In genomic region chr16:21197542-21197941, GRCm38 (mm10) we compare ENCODE assay signal across 36 mouse cellular contexts. TPM values are rescaled to one million over a fixed set of nuclear protein-coding genes. Genes with fewer than 3 reads are reported as not detected.
"Had no signal": no experiment of that assay in that cellular context is flagged by ENCODE, and none has a peak within 500 bp of the region (broad histone marks: within the 10 kb centered on the region; RNA-seq: fewer than 3 reads in every experiment).

No protein-coding gene starts in this region.

- H3K9ac ChIP-seq: heart, embryonic 13.5 days; heart, embryonic 15.5 days; hindbrain, embryonic 12.5 days; hindbrain, embryonic 14.5 days; intestine, embryonic 15.5 days; limb, embryonic 13.5 days; limb, embryonic 15.5 days; liver, embryonic 12.5 days; liver, embryonic 14.5 days had no signal

- H3K4me3 ChIP-seq: gastrocnemius, adult 2 months; heart, embryonic 13.5 days; heart, embryonic 15.5 days; hindbrain, embryonic 10.5 days; hindbrain, embryonic 12.5 days; intestine, embryonic 15.5 days; limb, embryonic 13.5 days; limb, embryonic 15.5 days; liver, embryonic 12.5 days had no signal

- H3K27ac ChIP-seq: gastrocnemius, adult 2 months; heart, embryonic 13.5 days; heart, embryonic 15.5 days; hindbrain, embryonic 10.5 days; hindbrain, embryonic 12.5 days; hindbrain, embryonic 14.5 days; intestine, embryonic 15.5 days; kidney, postnatal 0 days; limb, embryonic 13.5 days; limb, embryonic 15.5 days; liver, embryonic 12.5 days; liver, embryonic 14.5 days had no signal

- H3K9me3 ChIP-seq: heart, embryonic 13.5 days; heart, embryonic 15.5 days; hindbrain, embryonic 10.5 days; hindbrain, embryonic 12.5 days; intestine, embryonic 15.5 days; limb, embryonic 13.5 days; limb, embryonic 15.5 days; liver, embryonic 12.5 days had no signal

- DNase-seq: gastrocnemius, adult 2 months; gastrocnemius, postnatal 10 days; gastrocnemius, postnatal 25 days; heart, adult 18-20 months; heart, postnatal 4 days; kidney, adult 18-20 months; kidney, adult 8-10 months; kidney, postnatal 14 days; kidney, postnatal 36 days; layer of hippocampus, adult 9-11 months; layer of hippocampus, postnatal 36 days; left cerebral cortex, postnatal 4 days had no signal

- H3K4me1 ChIP-seq: heart, embryonic 13.5 days; heart, embryonic 15.5 days; hindbrain, embryonic 12.5 days; intestine, embryonic 15.5 days; limb, embryonic 13.5 days; limb, embryonic 15.5 days had no signal

- ATAC-seq: hindbrain, embryonic 16.5 days; inflammation-experienced regulatory T-cells, adult 6 months; intestine, embryonic 15.5 days; intestine, postnatal 0 days; liver, embryonic 12.5 days had no signal

- H3K4me2 ChIP-seq: heart, embryonic 11.5 days; heart, embryonic 13.5 days; heart, embryonic 15.5 days; hindbrain, embryonic 12.5 days; hindbrain, embryonic 14.5 days; intestine, embryonic 15.5 days; limb, embryonic 13.5 days; limb, embryonic 15.5 days; liver, embryonic 12.5 days had no signal

- H3K36me3 ChIP-seq: heart, embryonic 13.5 days; heart, embryonic 15.5 days; hindbrain, embryonic 10.5 days; hindbrain, embryonic 12.5 days; intestine, embryonic 15.5 days; limb, embryonic 13.5 days; limb, embryonic 15.5 days; liver, embryonic 12.5 days had no signal

- H3K27me3 ChIP-seq: hindbrain, embryonic 12.5 days; intestine, embryonic 15.5 days; limb, embryonic 15.5 days had no signal

RNA-seq across cellular contexts. Expression of gene Ephb3, which starts 7.0 kb away (rescaled TPM):
- total RNA-seq: granulocyte monocyte progenitor cell, adult 5-6 weeks had no signal
- polyA plus RNA-seq: inflammation-experienced regulatory T-cells, adult 6 months had no signal

RNA-seq across cellular contexts. Expression of gene Teddm3, which starts 43.7 kb away (rescaled TPM):
- total RNA-seq: gastrocnemius, adult 2 months; gastrocnemius, postnatal 10 days; gastrocnemius, postnatal 25 days; gastrocnemius, postnatal 4 days; granulocyte monocyte progenitor cell, adult 5-6 weeks; heart, adult 18-20 months; heart, adult 8-10 months; heart, postnatal 25 days; heart, postnatal 4 days; liver, adult 2 months had no signal
- polyA plus RNA-seq: heart, embryonic 11.5 days; heart, embryonic 13.5 days; heart, embryonic 15.5 days; heart, postnatal 0 days; hindbrain, embryonic 10.5 days; hindbrain, embryonic 12.5 days; intestine, embryonic 15.5 days; kidney, embryonic 14.5 days; kidney, postnatal 0 days; limb, embryonic 11.5 days; limb, embryonic 13.5 days; liver, adult 2 months; liver, embryonic 12.5 days; liver, embryonic 14.5 days; liver, embryonic 16.5 days had no signal
